Mouse (Mus musculus) sigmoid colon, adult 10 weeks (tissue): ENCODE measurements around the gene Tlx2. TPM values are rescaled to one million over a fixed set of nuclear protein-coding genes. Genes with fewer than 3 reads are reported as not detected.

ENCODE experiments used
- polyA plus RNA-seq: library from polyadenylated mRNA; stranded (reverse); fragments of 350-450 nt; fragmentation: Illumina TruSeq; extraction: RNeasy Lipid Tissue Mini Kit (QIAGEN cat#74804); gene quantifications from one replicate; pipeline ENCODE4 v1.2.3, GENCODE M21; 2014; ENCODE audit warnings: low read depth, low replicate concordance

Tlx2 gene
- polyA plus RNA-seq: not detected

GRCm38 (mm10) chr6:83070247-83070310 is at the start of gene Tlx2:
Gene Tlx2 (minus strand): TSS chr6:83070293.

GRCm38 (mm10) chr6:83115011-83115671 is 45.0 kb upstream of the Tlx2 start, which contains the start of gene Mogs:
Gene Mogs (plus strand): TSS chr6:83115496.

GRCm38 (mm10) chr6:83108762-83109668 is 38.9 kb upstream of the Tlx2 start, which contains the start of gene Mrpl53:
Gene Mrpl53 (plus strand): TSS chr6:83109040.

GRCm38 (mm10) chr6:83101316-83101687 is 31.2 kb upstream of the Tlx2 start, which contains the start of the genes Ccdc142 and Gm42688:
Gene Ccdc142 (plus strand): TSS chr6:83101601.
Gene Gm42688 (plus strand): TSS chr6:83101617.

GRCm38 (mm10) chr6:83086121-83087035 is 16.3 kb upstream of the Tlx2 start, which contains the start of gene Lbx2:
Gene Lbx2 (plus strand): TSS chr6:83086367.

GRCm38 (mm10) chr6:83077630-83078323 is 7.7 kb upstream of the Tlx2 start, which contains the start of gene Pcgf1:
Gene Pcgf1 (plus strand): TSS chr6:83077869.

GRCm38 (mm10) chr6:83057790-83058189 is 12.3 kb downstream of the Tlx2 start, which contains the start of gene Dqx1:
Gene Dqx1 (plus strand): TSS chr6:83057844.

GRCm38 (mm10) chr6:83054871-83055431 is 15.1 kb downstream of the Tlx2 start, which contains the start of gene Htra2:
Gene Htra2 (minus strand): TSS chr6:83055273.

GRCm38 (mm10) chr6:83054074-83054851 is 15.8 kb downstream of the Tlx2 start, which contains the start of gene Aup1:
Gene Aup1 (plus strand): TSS chr6:83054521.

GRCm38 (mm10) chr6:83033249-83034185 is 36.6 kb downstream of the Tlx2 start, which contains the start of the genes Dok1 and Loxl3:
Gene Dok1 (minus strand): TSS chr6:83033471.
Gene Loxl3 (plus strand): TSS chr6:83034173.

Other genes with a start within 250 kb of the Tlx2 start
- gene Sema4f, start 130.5 kb downstream of the Tlx2 start, polyA plus RNA-seq: not detected
- 0.22 TPM for gene M1ap, start 123.4 kb downstream of the Tlx2 start, polyA plus RNA-seq
- 0.41 TPM for gene Dok1, start 36.8 kb downstream of the Tlx2 start, polyA plus RNA-seq
- 1.3 TPM for gene Loxl3, start 36.1 kb downstream of the Tlx2 start, polyA plus RNA-seq
- 19.9 TPM for gene Aup1, start 15.8 kb downstream of the Tlx2 start, polyA plus RNA-seq
- 3.1 TPM for gene Htra2, start 15.0 kb downstream of the Tlx2 start, polyA plus RNA-seq
- gene Dqx1, start 12.4 kb downstream of the Tlx2 start, polyA plus RNA-seq: 3.0 TPM
- 5.8 TPM for gene Pcgf1, start 7.6 kb upstream of the Tlx2 start, polyA plus RNA-seq
- gene Lbx2, start 16.1 kb upstream of the Tlx2 start, polyA plus RNA-seq: not detected
- not detected for gene Ccdc142, start 31.3 kb upstream of the Tlx2 start, polyA plus RNA-seq
- 1.2 TPM for gene Gm42688, start 31.3 kb upstream of the Tlx2 start, polyA plus RNA-seq
- 22.0 TPM for gene Mrpl53, start 38.7 kb upstream of the Tlx2 start, polyA plus RNA-seq
- 2.2 TPM for gene Mogs, start 45.2 kb upstream of the Tlx2 start, polyA plus RNA-seq
- 11.9 TPM for gene Wbp1, start 51.3 kb upstream of the Tlx2 start, polyA plus RNA-seq
- gene Ino80b, start 55.1 kb upstream of the Tlx2 start, polyA plus RNA-seq: not detected
- 0.28 TPM for gene Rtkn, start 65.2 kb upstream of the Tlx2 start, polyA plus RNA-seq
- 0.35 TPM for gene Wdr54, start 86.1 kb upstream of the Tlx2 start, polyA plus RNA-seq
- not detected for gene 1700003E16Rik, start 86.1 kb upstream of the Tlx2 start, polyA plus RNA-seq
- 19.5 TPM for gene Dctn1, start 95.6 kb upstream of the Tlx2 start, polyA plus RNA-seq
- not detected for gene Slc4a5, start 149.5 kb upstream of the Tlx2 start, polyA plus RNA-seq